Mouse (Mus musculus) forebrain, embryonic 11.5 days (tissue): ENCODE measurements at regions not wholly inside any gene's neighbourhood (a gene's known extent, or its start where the extent isn't known, plus 50 kb on each side); places are given as distances from the start of the nearest gene placed in this dataset.
"Not testable (repeated sequence)": the region's sequence is repeated elsewhere in the genome, so short reads cannot be mapped to it uniquely, and the experiment has no call there.

Experiments used
- ATAC-seq: fragments of 200-750 bp; cut with Nextera tagmentation; replicated peaks from 2 replicates; pipeline ENCODE4 v1.8.0; 2017; ENCODE audit warnings: moderate TSS enrichment; ENCODE audit not compliant: low FRiP score
- DNase-seq: peaks from one replicate; pipeline ENCODE4 v3.0.0-alpha.2; 2017; ENCODE audit warnings: low spot score
- H3K27ac ChIP-seq: fragments of 300-500 bp; sonication (generic); 2 replicates; pipeline ENCODE4 v1.5.1; 2014; ENCODE audit warnings: low read depth, low read length
- H3K27me3 ChIP-seq: fragments of 300-500 bp; sonication (generic); 2 replicates; pipeline ENCODE4 v1.6.1; 2014; ENCODE audit warnings: mild to moderate bottlenecking, low read length, mixed read lengths; ENCODE audit not compliant: control insufficient read depth, insufficient read depth
- H3K36me3 ChIP-seq: fragments of 300-500 bp; sonication (generic); 2 replicates; pipeline ENCODE4 v1.6.1; 2014; ENCODE audit warnings: mild to moderate bottlenecking, low read length, moderate library complexity, mixed read lengths; ENCODE audit not compliant: control insufficient read depth, insufficient read depth
- H3K4me1 ChIP-seq: fragments of 300-500 bp; sonication (generic); replicated peaks from 2 replicates; pipeline ENCODE4 v1.6.1; 2014; ENCODE audit warnings: low read length, mixed read lengths; ENCODE audit not compliant: control insufficient read depth, insufficient read depth
- H3K4me2 ChIP-seq: fragments of 300-500 bp; sonication (generic); 2 replicates; pipeline ENCODE4 v1.6.1; 2014; ENCODE audit warnings: low read depth, mild to moderate bottlenecking, low read length, moderate library complexity, mixed read lengths; ENCODE audit not compliant: severe bottlenecking
- H3K4me3 ChIP-seq: fragments of 300-500 bp; sonication (generic); 2 replicates; pipeline ENCODE4 v1.5.1; 2014; ENCODE audit warnings: low read depth, low read length
- H3K9ac ChIP-seq: fragments of 300-500 bp; sonication (generic); 2 replicates; pipeline ENCODE4 v1.6.1; 2014; ENCODE audit warnings: low read length
- H3K9me3 ChIP-seq: fragments of 300-500 bp; sonication (generic); 2 replicates; pipeline ENCODE4 v1.6.1; 2016; ENCODE audit warnings: low read length, mixed read lengths; ENCODE audit not compliant: control insufficient read depth
- WGBS: fragments of 180-500 bp; shearing (Covaris S2); extraction: QIAGEN DNeasy Blood & Tissue Kit; methylation state at CpG from one replicate; pipeline ENCODE4 v1.1.7; 2014; 5-methylcytosine and 5-hydroxymethylcytosine counted together

- H3K4me2 ChIP-seq: no peak overlapping the region
- no peaks in the 10 kb centered on the region for H3K9me3 ChIP-seq
- WGBS: 85% methylated on average over 1 of the region's 1 CpGs
- H3K27me3 ChIP-seq: no peaks in the 10 kb centered on the region
- H3K36me3 ChIP-seq: no peaks in the 10 kb centered on the region
- no peak overlapping the region for H3K27ac ChIP-seq
- no peaks in the 10 kb centered on the region for H3K4me1 ChIP-seq
- H3K9ac ChIP-seq: no peak overlapping the region
- H3K4me3 ChIP-seq: no peak overlapping the region
- ATAC-seq (no peak), DNase-seq (no peak)
Measured at GRCm38 (mm10) chr14:36283825-36284414, 189.2 kb downstream of the 4930474N05Rik start.

- DNase-seq (no peak), ATAC-seq (no peak)
- H3K4me2 ChIP-seq: no peak overlapping the region
- no peaks in the 10 kb centered on the region for H3K9me3 ChIP-seq
- no peak overlapping the region for H3K27ac ChIP-seq
- no peak overlapping the region for H3K4me3 ChIP-seq
- H3K4me1 ChIP-seq: no peaks in the 10 kb centered on the region
- H3K27me3 ChIP-seq: no peaks in the 10 kb centered on the region
- no peaks in the 10 kb centered on the region for H3K36me3 ChIP-seq
- WGBS: 65% methylated on average over 1 of the region's 1 CpGs
- H3K9ac ChIP-seq: no peak overlapping the region
Measured at GRCm38 (mm10) chr14:36288697-36289286, 194.1 kb downstream of the 4930474N05Rik start.

- WGBS: 92% methylated on average over 1 of the region's 1 CpGs
- no peaks in the 10 kb centered on the region for H3K4me1 ChIP-seq
- no peaks in the 10 kb centered on the region for H3K27me3 ChIP-seq
- H3K36me3 ChIP-seq: no peaks in the 10 kb centered on the region
- ATAC-seq: no peak
- H3K4me3 ChIP-seq: no peak overlapping the region
- H3K4me2 ChIP-seq: no peak overlapping the region
- H3K27ac ChIP-seq: no peak overlapping the region
- DNase-seq: no peak
- no peak overlapping the region for H3K9ac ChIP-seq
- no peaks in the 10 kb centered on the region for H3K9me3 ChIP-seq
Measured at GRCm38 (mm10) chr14:36310324-36310723, 215.6 kb downstream of the 4930474N05Rik start.

- H3K9me3 ChIP-seq, H3K9ac ChIP-seq, H3K36me3 ChIP-seq, DNase-seq, H3K27me3 ChIP-seq, H3K27ac ChIP-seq, H3K4me1 ChIP-seq, H3K4me3 ChIP-seq, ATAC-seq, H3K4me2 ChIP-seq: not testable (repeated sequence)
- WGBS: 74% methylated on average over 1 of the region's 1 CpGs
Measured at GRCm38 (mm10) chr14:36314673-36315072, 220.0 kb downstream of the 4930474N05Rik start.

- Histone ChIP-seq H3K36me3 (no peaks in the 10 kb centered on the region), H3K4me2 (no peak overlapping the region), H3K27ac (no peak overlapping the region), H3K4me3 (no peak overlapping the region), H3K27me3 (no peaks in the 10 kb centered on the region), H3K9ac (no peak overlapping the region), H3K4me1 (no peaks in the 10 kb centered on the region), H3K9me3 (no peaks in the 10 kb centered on the region)
- no peak for DNase-seq
- 86% methylated on average over 4 of the region's 4 CpGs for WGBS
- no peak for ATAC-seq
Measured at GRCm38 (mm10) chr14:36316418-36317111, 221.8 kb downstream of the 4930474N05Rik start.

GRCm38 (mm10) chr14:36328258-36328891, 233.7 kb downstream of the 4930474N05Rik start:
- Histone ChIP-seq H3K27me3 (no peaks in the 10 kb centered on the region), H3K27ac (no peak overlapping the region), H3K4me2 (no peak overlapping the region), H3K36me3 (no peaks in the 10 kb centered on the region), H3K9me3 (no peaks in the 10 kb centered on the region), H3K9ac (no peak overlapping the region), H3K4me3 (no peak overlapping the region), H3K4me1 (no peaks in the 10 kb centered on the region)
- 51% methylated on average over 3 of the region's 3 CpGs for WGBS
- DNase-seq: no peak
- no peak for ATAC-seq

- H3K9me3 ChIP-seq: no peaks in the 10 kb centered on the region
- no peak overlapping the region for H3K9ac ChIP-seq
- no peaks in the 10 kb centered on the region for H3K4me1 ChIP-seq
- H3K4me2 ChIP-seq: no peak overlapping the region
- H3K36me3 ChIP-seq: no peaks in the 10 kb centered on the region
- no peak overlapping the region for H3K27ac ChIP-seq
- WGBS: 77% methylated on average over 1 of the region's 1 CpGs
- DNase-seq: no peak
- no peak for ATAC-seq
- no peaks in the 10 kb centered on the region for H3K27me3 ChIP-seq
- no peak overlapping the region for H3K4me3 ChIP-seq
Measured at GRCm38 (mm10) chr14:36340832-36341231, 246.1 kb downstream of the 4930474N05Rik start.
